Mouse (Mus musculus) heart, embryonic 11.5 days (tissue): Measurements from ENCODE around the gene Creb1. TPM values are rescaled to one million over a fixed set of nuclear protein-coding genes. Genes with fewer than 3 reads are reported as not detected.
"Not testable (repeated sequence)": the region's sequence is repeated elsewhere in the genome, so short reads cannot be mapped to it uniquely, and the experiment has no call there.

Experiments used
- ATAC-seq: fragments of 200-750 bp; cut with Nextera tagmentation; replicated peaks from 2 replicates; pipeline ENCODE4 v1.8.0; 2017; ENCODE audit warnings: moderate library complexity; ENCODE audit not compliant: insufficient number of reproducible peaks, low FRiP score, low TSS enrichment
- H3K27ac ChIP-seq: fragments of 300-500 bp; sonication (generic); 2 replicates; pipeline ENCODE4 v1.5.1; 2014; ENCODE audit warnings: mild to moderate bottlenecking, low read depth, low read length
- H3K27me3 ChIP-seq: fragments of 300-500 bp; sonication (generic); 2 replicates; pipeline ENCODE4 v1.6.1; 2014; ENCODE audit warnings: mild to moderate bottlenecking, low read length, mixed read lengths; ENCODE audit not compliant: control insufficient read depth, insufficient read depth
- H3K36me3 ChIP-seq: fragments of 300-500 bp; sonication (generic); 2 replicates; pipeline ENCODE4 v1.6.1; 2014; ENCODE audit warnings: mild to moderate bottlenecking, low read length, moderate library complexity, mixed read lengths; ENCODE audit not compliant: control insufficient read depth, insufficient read depth
- H3K4me1 ChIP-seq: fragments of 300-500 bp; sonication (generic); 2 replicates; pipeline ENCODE4 v1.6.1; 2014; ENCODE audit warnings: low read length; ENCODE audit not compliant: control insufficient read depth, insufficient read depth
- H3K4me2 ChIP-seq: fragments of 300-500 bp; sonication (generic); 2 replicates; pipeline ENCODE4 v1.6.1; 2014; ENCODE audit warnings: mild to moderate bottlenecking, moderate library complexity
- H3K4me3 ChIP-seq: fragments of 300-500 bp; sonication (generic); 2 replicates; pipeline ENCODE4 v1.5.1; 2014; ENCODE audit warnings: low read depth, low read length
- H3K9ac ChIP-seq: fragments of 300-500 bp; sonication (generic); 2 replicates; pipeline ENCODE4 v1.6.1; 2014; ENCODE audit warnings: mild to moderate bottlenecking, low read depth, low read length, moderate library complexity
- H3K9me3 ChIP-seq: fragments of 300-500 bp; sonication (generic); replicated peaks from 2 replicates; pipeline ENCODE4 v1.6.1; 2016; ENCODE audit warnings: low read length; ENCODE audit not compliant: control insufficient read depth
- WGBS: fragments of 180-500 bp; shearing (Covaris S2); extraction: QIAGEN DNeasy Blood & Tissue Kit; methylation state at CpG from one replicate; pipeline ENCODE4 v1.1.7; 2014; ENCODE audit not compliant: insufficient replicate concordance; 5-methylcytosine and 5-hydroxymethylcytosine counted together
- polyA plus RNA-seq: library from polyadenylated mRNA; unstranded; fragments of >200 nt; fragmentation: Nextera tagmentation; extraction: Ambion mirVana; gene quantifications from 2 replicates; pipeline ENCODE4 v1.2.1, GENCODE M21; 2014

Gene Creb1
- polyA plus RNA-seq, 1 experiment from 2014 or later = 33.2 TPM

DNA sequence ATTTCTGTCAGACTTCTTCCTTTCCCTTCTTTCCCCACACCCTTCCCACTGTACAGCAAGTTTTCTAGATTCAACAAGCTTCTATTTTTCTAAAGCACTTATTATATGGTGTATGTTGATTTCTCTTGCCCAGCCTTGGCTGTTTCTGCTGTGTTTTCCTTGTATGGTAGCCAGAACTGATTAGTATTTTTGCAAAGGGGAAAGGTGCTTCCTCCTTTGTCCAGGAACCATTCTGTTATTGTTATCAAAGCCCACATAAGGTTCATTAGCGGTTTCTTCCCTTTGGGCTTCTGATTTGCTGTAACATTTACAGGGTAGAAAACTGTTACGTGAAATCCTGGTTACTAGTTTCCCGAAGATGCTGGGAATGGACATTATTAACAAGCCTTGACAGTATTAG lies 27.7 kb downstream of the Creb1 start:
- no peaks in the 10 kb centered on the region for H3K9me3 ChIP-seq
- no peaks in the 10 kb centered on the region for H3K4me1 ChIP-seq
- H3K4me2 ChIP-seq = no peak overlapping the region
- no peak overlapping the region for H3K27ac ChIP-seq
- no peak for ATAC-seq
- no peak overlapping the region for H3K9ac ChIP-seq
- H3K4me3 ChIP-seq = no peak overlapping the region
- peaks cover 3% of the 10 kb centered on the region; the same call in 1 of the 2 replicates for H3K36me3 ChIP-seq
- 81% methylated on average over 3 of the region's 3 CpGs for WGBS
- no peaks in the 10 kb centered on the region for H3K27me3 ChIP-seq

GRCm38 (mm10) chr1:64568206-64568605 lies 35.8 kb downstream of the Creb1 start:
- no peaks in the 10 kb centered on the region for H3K9me3 ChIP-seq
- H3K36me3 ChIP-seq = peaks cover 4% of the 10 kb centered on the region
- H3K4me3 ChIP-seq = no peak overlapping the region
- no peaks in the 10 kb centered on the region for H3K4me1 ChIP-seq
- no peak overlapping the region for H3K27ac ChIP-seq
- no peak for ATAC-seq
- no peaks in the 10 kb centered on the region for H3K27me3 ChIP-seq
- no peak overlapping the region for H3K4me2 ChIP-seq
- no peak overlapping the region for H3K9ac ChIP-seq

DNA sequence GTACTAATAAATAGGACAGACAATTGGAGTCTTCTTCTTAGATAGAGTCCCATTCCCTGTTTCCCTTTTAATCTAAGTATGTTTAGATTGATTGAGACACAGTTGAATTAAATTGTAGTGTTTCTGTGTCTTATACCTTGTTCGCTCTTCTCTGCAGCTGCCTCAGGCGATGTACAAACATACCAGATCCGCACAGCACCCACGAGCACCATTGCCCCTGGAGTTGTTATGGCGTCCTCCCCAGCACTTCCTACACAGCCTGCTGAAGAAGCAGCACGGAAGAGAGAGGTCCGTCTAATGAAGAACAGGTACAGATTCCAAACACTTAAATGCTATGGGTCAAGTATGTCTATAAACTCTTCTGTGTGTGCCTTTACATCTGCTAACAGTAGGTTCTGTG lies 43.6 kb downstream of the Creb1 start:
- Histone ChIP-seq H3K4me3 (no peak overlapping the region), H3K9me3 (no peaks in the 10 kb centered on the region), H3K4me1 (no peaks in the 10 kb centered on the region), H3K36me3 (peaks cover 11% of the 10 kb centered on the region), H3K4me2 (no peak overlapping the region), H3K9ac (no peak overlapping the region), H3K27ac (no peak overlapping the region), H3K27me3 (no peaks in the 10 kb centered on the region)
- no peak for ATAC-seq
- 94% methylated on average over 7 of the region's 7 CpGs for WGBS

DNA sequence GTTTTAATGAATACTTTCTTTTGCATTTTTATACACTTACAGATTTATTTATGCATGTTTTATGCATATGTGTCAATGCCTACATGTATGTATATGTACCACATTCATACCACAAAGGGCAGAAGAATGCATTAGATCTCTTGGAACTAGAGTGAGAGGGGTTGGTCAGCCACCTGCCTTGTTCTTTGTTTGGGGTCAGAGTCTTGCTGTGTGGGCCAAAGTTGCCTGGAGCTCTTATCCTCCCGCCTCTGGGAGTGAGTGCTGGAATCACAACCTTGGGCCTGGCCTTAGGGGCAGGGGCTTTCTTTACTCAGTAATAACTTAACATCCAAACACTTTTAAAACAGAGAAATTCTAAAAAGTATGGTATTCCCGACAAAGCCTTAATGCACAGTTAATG lies 44.3 kb downstream of the Creb1 start:
- Histone ChIP-seq H3K4me3 (no peak overlapping the region), H3K4me2 (no peak overlapping the region), H3K27me3 (no peaks in the 10 kb centered on the region), H3K9ac (no peak overlapping the region), H3K9me3 (no peaks in the 10 kb centered on the region), H3K4me1 (no peaks in the 10 kb centered on the region), H3K36me3 (peaks cover 16% of the 10 kb centered on the region), H3K27ac (no peak overlapping the region)
- ATAC-seq = no peak
- WGBS = 82% methylated on average over 2 of the region's 2 CpGs

DNA sequence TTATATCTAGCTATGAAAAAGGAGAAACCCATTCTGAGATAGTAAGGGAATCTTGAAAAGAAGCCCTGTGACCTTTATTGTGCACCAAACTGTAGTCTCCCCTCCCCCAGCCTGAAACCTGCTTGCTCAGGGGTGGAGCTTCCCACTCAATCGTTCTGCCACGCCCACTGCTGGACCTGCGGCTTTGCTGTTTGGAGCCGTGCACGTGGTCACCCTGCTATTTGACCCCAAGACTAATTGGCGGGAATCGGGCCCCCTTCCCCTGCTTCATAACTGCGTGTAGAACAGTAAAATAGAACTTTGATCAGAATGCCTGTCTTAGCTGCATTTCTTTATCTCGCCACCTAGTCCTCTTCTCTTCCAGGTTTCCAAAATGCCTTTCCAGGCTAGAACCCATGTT lies 45.5 kb downstream of the Creb1 start:
- 58% methylated on average over 9 of the region's 9 CpGs for WGBS
- peaks cover 21% of the 10 kb centered on the region for H3K36me3 ChIP-seq
- H3K4me3 ChIP-seq, H3K27me3 ChIP-seq, H3K9me3 ChIP-seq, ATAC-seq, H3K9ac ChIP-seq, H3K4me1 ChIP-seq, H3K27ac ChIP-seq, H3K4me2 ChIP-seq: not testable (repeated sequence)

DNA sequence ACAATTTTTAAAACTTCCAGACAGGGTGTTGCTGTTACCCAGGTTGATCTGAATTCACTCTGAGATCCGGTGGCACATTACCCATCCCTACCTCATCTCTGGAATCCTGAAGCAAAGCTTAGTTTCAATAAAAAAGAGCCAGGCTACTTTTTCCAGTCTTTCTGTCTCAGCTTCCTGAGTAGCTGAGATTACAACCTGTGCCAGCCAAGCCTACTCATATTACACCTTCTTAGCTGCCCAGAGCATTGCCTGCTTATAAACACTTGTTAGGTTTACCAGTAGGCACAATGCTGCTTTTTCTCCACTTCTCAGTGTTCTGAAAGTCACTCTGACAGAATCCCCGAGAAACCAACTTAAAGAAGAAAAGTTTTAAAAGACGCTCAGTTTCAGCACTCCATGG lies 46.4 kb downstream of the Creb1 start:
- Histone ChIP-seq H3K27ac (no peak overlapping the region), H3K4me3 (no peak overlapping the region), H3K4me1 (no peaks in the 10 kb centered on the region), H3K9me3 (no peaks in the 10 kb centered on the region), H3K27me3 (no peaks in the 10 kb centered on the region), H3K4me2 (no peak overlapping the region), H3K36me3 (peaks cover 21% of the 10 kb centered on the region), H3K9ac (no peak overlapping the region)
- 86% methylated on average over 3 of the region's 3 CpGs for WGBS
- no peak for ATAC-seq

DNA sequence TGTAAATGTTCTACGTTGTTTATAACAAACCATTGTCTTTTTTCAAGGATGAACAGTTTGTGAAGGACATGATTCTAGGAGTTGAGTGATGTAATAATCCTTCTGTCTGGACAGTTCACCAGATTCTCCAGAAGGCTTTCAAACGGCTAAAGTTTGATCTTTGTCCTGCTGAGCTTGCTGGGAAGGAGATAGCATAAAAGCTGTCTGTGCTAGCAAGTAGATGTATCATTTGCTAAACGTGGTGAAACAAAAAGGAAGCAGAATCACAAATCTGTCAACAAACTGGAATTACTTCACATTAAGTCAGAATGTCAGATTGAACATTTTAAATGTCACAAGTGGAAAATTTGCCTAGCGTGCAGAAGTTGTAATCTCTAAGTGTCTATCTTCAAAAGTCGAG lies 66.5 kb downstream of the Creb1 start:
- no peak for ATAC-seq
- H3K4me2 ChIP-seq = no peak overlapping the region
- no peak overlapping the region for H3K27ac ChIP-seq
- no peaks in the 10 kb centered on the region for H3K9me3 ChIP-seq
- H3K36me3 ChIP-seq = no peaks in the 10 kb centered on the region
- H3K9ac ChIP-seq = no peak overlapping the region
- WGBS = 54% methylated on average over 5 of the region's 5 CpGs
- H3K4me3 ChIP-seq = no peak overlapping the region
- H3K27me3 ChIP-seq = no peaks in the 10 kb centered on the region
- peaks cover 8% of the 10 kb centered on the region for H3K4me1 ChIP-seq

- Histone ChIP-seq H3K9ac (no peak overlapping the region), H3K4me3 (no peak overlapping the region), H3K4me2 (no peak overlapping the region), H3K27ac (no peak overlapping the region), H3K9me3 (no peaks in the 10 kb centered on the region), H3K4me1 (peaks cover 8% of the 10 kb centered on the region), H3K27me3 (no peaks in the 10 kb centered on the region), H3K36me3 (no peaks in the 10 kb centered on the region)
- WGBS = 87% methylated on average over 7 of the region's 7 CpGs
- no peak for ATAC-seq
Observed at GRCm38 (mm10) chr1:64600413-64601077, 68.1 kb downstream of the Creb1 start.

- Histone ChIP-seq H3K4me2 (no peak overlapping the region), H3K27me3 (no peaks in the 10 kb centered on the region), H3K4me1 (no peaks in the 10 kb centered on the region), H3K27ac (no peak overlapping the region), H3K4me3 (no peak overlapping the region), H3K9ac (no peak overlapping the region), H3K36me3 (no peaks in the 10 kb centered on the region), H3K9me3 (no peaks in the 10 kb centered on the region)
- no peak for ATAC-seq
- 80% methylated on average over 6 of the region's 6 CpGs for WGBS
Observed at GRCm38 (mm10) chr1:64601242-64601842, 68.9 kb downstream of the Creb1 start.
